Comparison of ENCODE assay signal across 9 mouse cellular contexts in genomic region chr9:120656976-120657375, GRCm38 (mm10).
DNase-seq lines count a peak whose midpoint lies in the region; ATAC-seq and TF ChIP-seq lines count a peak whose summit lies in the region.
"Had no signal": no experiment of that assay in that cellular context is flagged by ENCODE, and none has a peak within 500 bp of the region (broad histone marks: within the 10 kb centered on the region; RNA-seq: fewer than 3 reads in every experiment).

No protein-coding gene starts in this region.

- TF ChIP-seq CTCF in ES-Bruce4 (IDR thresholded peaks at IDR 0.05; ENCODE audit: low read depth, low read length): peak; percentile 79
- TF ChIP-seq CTCF in liver, embryonic 14.5 days (IDR thresholded peaks at IDR 0.05; ENCODE audit: low read depth): peak; percentile 76

- no peak overlapping the region for H3K9ac ChIP-seq in hindbrain, embryonic 14.5 days
- no peak overlapping the region for H3K9ac ChIP-seq in ES-Bruce4 (ENCODE audit: low read depth, poor library complexity, severe bottlenecking)
- H3K9ac ChIP-seq in liver, embryonic 14.5 days (replicated peaks): no peak overlapping the region
- H3K9ac ChIP-seq: stomach, embryonic 15.5 days had no signal

- no peak overlapping the region for H3K27ac ChIP-seq in hindbrain, embryonic 10.5 days
- no peak overlapping the region for H3K27ac ChIP-seq in hindbrain, embryonic 14.5 days
- H3K27ac ChIP-seq in ES-Bruce4 (ENCODE audit: insufficient read depth, low read length): no peak overlapping the region
- no peak overlapping the region for H3K27ac ChIP-seq in liver, embryonic 14.5 days

- TF ChIP-seq POLR2A in ES-Bruce4 (IDR thresholded peaks at IDR 0.05; ENCODE audit: insufficient read depth, low read length): no peak

- H3K9me3 ChIP-seq in hindbrain, embryonic 10.5 days: no peaks in the 10 kb centered on the region
- no peaks in the 10 kb centered on the region for H3K9me3 ChIP-seq in hindbrain, embryonic 14.5 days (ENCODE audit: control insufficient read depth, low read length)
- no peaks in the 10 kb centered on the region for H3K9me3 ChIP-seq in ES-Bruce4 (replicated peaks; ENCODE audit: control insufficient read depth, insufficient read depth, low read length, poor library complexity, severe bottlenecking)
- H3K9me3 ChIP-seq in liver, embryonic 14.5 days (ENCODE audit: control insufficient read depth, low read length): no peaks in the 10 kb centered on the region
- H3K9me3 ChIP-seq: stomach, embryonic 15.5 days had no signal

- H3K27me3 ChIP-seq in hindbrain, embryonic 10.5 days (ENCODE audit: insufficient read depth, poor library complexity, severe bottlenecking): no peaks in the 10 kb centered on the region
- H3K27me3 ChIP-seq in hindbrain, embryonic 14.5 days (ENCODE audit: control insufficient read depth, insufficient read depth, low read length): no peaks in the 10 kb centered on the region
- H3K27me3 ChIP-seq in ES-Bruce4 (ENCODE audit: control insufficient read depth, insufficient read depth, low read length, poor library complexity, severe bottlenecking): no peaks in the 10 kb centered on the region
- H3K27me3 ChIP-seq in liver, embryonic 14.5 days (ENCODE audit: control insufficient read depth, insufficient read depth, low read length): no peaks in the 10 kb centered on the region
- H3K27me3 ChIP-seq: stomach, embryonic 15.5 days had no signal

- DNase-seq in hindbrain, embryonic 10.5 days (ENCODE audit: low spot score): peak; percentile 70
- no peak for DNase-seq in hindbrain, embryonic 14.5 days (ENCODE audit: low spot score)
- DNase-seq in adrenal gland, postnatal 14 days: peak; percentile 33
- DNase-seq in liver, embryonic 14.5 days (ENCODE audit: low read depth in 3 of 3, low spot score in 3 of 3): no peak
- DNase-seq in thymus, postnatal 25 days: peak; percentile 39
- DNase-seq in gastrocnemius, postnatal 4 days (ENCODE audit: low spot score in 2 of 2): no peak
- no peak for DNase-seq in layer of hippocampus, postnatal 14 days (ENCODE audit: low spot score in 2 of 2)

- ATAC-seq in hindbrain, embryonic 14.5 days (ENCODE audit: low FRiP score): no peak
- ATAC-seq in liver, embryonic 14.5 days (ENCODE audit: insufficient read depth): no peak

- 18% methylated on average over 6 of the region's 6 CpGs for WGBS in hindbrain, embryonic 10.5 days
- whole genome bisulfite sequencing in hindbrain, embryonic 14.5 days: 23% methylated on average over 4 of the region's 6 CpGs
- 9% methylated on average over 6 of the region's 6 CpGs for WGBS in liver, embryonic 14.5 days (ENCODE audit: insufficient replicate concordance)

- no peak overlapping the region for H3K4me3 ChIP-seq in hindbrain, embryonic 10.5 days
- no peak overlapping the region for H3K4me3 ChIP-seq in hindbrain, embryonic 14.5 days (replicated peaks; ENCODE audit: low read length)
- no peak overlapping the region for H3K4me3 ChIP-seq in ES-Bruce4 (ENCODE audit: low read depth, low read length)
- H3K4me3 ChIP-seq in liver, embryonic 14.5 days (ENCODE audit: insufficient read depth in 1 of 2, low read depth in 2 of 2, low read length in 2 of 2): no peak overlapping the region
- H3K4me3 ChIP-seq: stomach, embryonic 15.5 days had no signal

- TF ChIP-seq EP300 in ES-Bruce4 (IDR thresholded peaks at IDR 0.05; ENCODE audit: insufficient read depth, low read depth, low read length): 0 out of 2 replicates have a peak, but pooled peaks have one; percentile 16
- no peak for TF ChIP-seq EP300 in liver, embryonic 14.5 days (IDR thresholded peaks at IDR 0.05; ENCODE audit: low read depth)

- no peak overlapping the region for H3K4me2 ChIP-seq in hindbrain, embryonic 14.5 days (replicated peaks)
- H3K4me2 ChIP-seq in liver, embryonic 14.5 days (ENCODE audit: low read depth): no peak overlapping the region
- H3K4me2 ChIP-seq: stomach, embryonic 15.5 days had no signal

- no peaks in the 10 kb centered on the region for H3K36me3 ChIP-seq in hindbrain, embryonic 10.5 days
- no peaks in the 10 kb centered on the region for H3K36me3 ChIP-seq in hindbrain, embryonic 14.5 days (replicated peaks; ENCODE audit: control insufficient read depth, insufficient read depth)
- no peaks in the 10 kb centered on the region for H3K36me3 ChIP-seq in ES-Bruce4 (ENCODE audit: control insufficient read depth, insufficient read depth, low read length, poor library complexity, severe bottlenecking)
- H3K36me3 ChIP-seq in liver, embryonic 14.5 days (replicated peaks; ENCODE audit: control insufficient read depth, insufficient read depth, low read depth): no peaks in the 10 kb centered on the region
- H3K36me3 ChIP-seq: stomach, embryonic 15.5 days had no signal

- peaks cover 38% of the 10 kb centered on the region for H3K4me1 ChIP-seq in hindbrain, embryonic 10.5 days (replicated peaks)
- peaks cover 13% of the 10 kb centered on the region; the same call in 1 of the 2 replicates for H3K4me1 ChIP-seq in hindbrain, embryonic 14.5 days (replicated peaks; ENCODE audit: control insufficient read depth, insufficient read depth, low read length)
- peaks cover 6% of the 10 kb centered on the region for H3K4me1 ChIP-seq in ES-Bruce4 (ENCODE audit: control insufficient read depth, insufficient read depth, low read length)
- H3K4me1 ChIP-seq in liver, embryonic 14.5 days (replicated peaks; ENCODE audit: control insufficient read depth in 2 of 2, insufficient read depth in 2 of 2, low read length in 1 of 2): no peaks in the 10 kb centered on the region
- H3K4me1 ChIP-seq: stomach, embryonic 15.5 days had no signal

Comparison
In these comparisons a context has a peak if more than half of its experiments do, and no peak if none do; other contexts are left out.
1. DNase-seq: peak in hindbrain, embryonic 10.5 days (single experiment), adrenal gland, postnatal 14 days (single experiment) and thymus, postnatal 25 days (single experiment); none in hindbrain, embryonic 14.5 days (single experiment), liver, embryonic 14.5 days (0 of 3), gastrocnemius, postnatal 4 days (0 of 2) and layer of hippocampus, postnatal 14 days (0 of 2).